Mouse (Mus musculus) right cerebral cortex, adult 18-20 months (tissue): ENCODE data around the gene Gm10142.
"Not testable (repeated sequence)": the region's sequence is repeated elsewhere in the genome, so short reads cannot be mapped to it uniquely, and the experiment has no call there.

Experiments used
- DNase-seq: peaks from one replicate; pipeline ENCODE4 v3.0.0; 2022; ENCODE audit warnings: mixed read lengths

The Gm10142 gene

DNA sequence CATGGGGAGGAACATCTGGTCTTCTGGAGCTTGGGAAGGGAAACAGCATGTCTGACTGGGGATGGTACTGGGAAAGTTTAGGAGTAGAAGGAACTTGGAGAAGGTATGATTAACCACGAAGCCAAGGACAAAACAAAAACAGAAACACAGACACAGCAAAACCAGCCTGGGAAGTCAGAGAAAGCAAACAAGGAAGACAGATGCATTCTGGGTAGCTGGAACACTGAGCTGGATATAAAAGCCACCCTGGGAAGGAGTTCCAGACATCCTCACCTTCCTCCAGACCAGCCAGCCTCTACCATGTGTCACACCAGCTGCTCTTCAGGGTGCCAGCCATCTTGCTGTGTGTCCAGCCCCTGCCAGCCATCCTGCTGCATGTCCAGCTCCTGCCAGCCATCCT is at the start of gene Gm10142:
TSS of gene Gm10142 (plus strand) at position 301 of the 400 bp plus-strand sequence.
- DNase-seq: no peak

DNA sequence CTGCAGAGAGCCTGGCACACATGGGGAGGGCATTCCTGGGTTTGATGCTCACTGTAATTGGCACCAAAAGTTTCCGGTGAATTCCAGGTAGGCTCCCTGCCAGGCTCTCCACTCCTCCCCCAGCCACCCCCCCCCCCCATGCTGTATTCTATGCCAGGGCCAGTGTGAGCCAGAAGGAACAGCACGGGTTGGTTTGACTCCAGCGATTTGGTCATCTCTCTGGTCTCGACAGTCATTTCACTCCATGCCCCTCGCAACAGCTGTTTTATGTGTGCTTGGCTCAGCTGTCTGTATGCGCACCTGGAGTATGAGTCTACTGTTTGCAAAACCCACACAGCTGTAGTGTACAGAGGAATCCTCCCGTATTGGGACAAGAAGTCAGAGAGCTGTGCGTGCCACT is 49.3 kb upstream of the Gm10142 start:
- DNase-seq: no peak

DNA sequence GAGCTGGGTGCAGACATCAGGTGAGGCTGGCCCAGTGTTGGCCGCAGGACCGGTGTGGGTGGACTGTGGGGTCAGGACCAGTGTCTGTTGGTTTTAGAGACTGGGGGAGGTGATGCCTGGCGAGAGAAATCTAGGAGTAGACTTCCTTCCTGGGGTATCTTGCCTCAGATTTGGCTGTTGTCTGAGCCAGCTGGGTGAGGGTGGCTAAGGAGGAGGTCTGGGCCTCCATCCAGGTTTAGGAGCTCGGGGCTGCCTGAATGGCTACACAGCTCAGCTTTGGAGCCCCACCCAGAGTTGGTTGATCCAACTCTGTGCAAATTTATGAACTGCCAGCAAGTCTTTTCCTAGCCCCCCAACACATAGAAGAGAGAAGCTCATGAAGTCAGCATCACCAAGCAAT is 48.2 kb upstream of the Gm10142 start:
- DNase-seq: peak; percentile 46

DNA sequence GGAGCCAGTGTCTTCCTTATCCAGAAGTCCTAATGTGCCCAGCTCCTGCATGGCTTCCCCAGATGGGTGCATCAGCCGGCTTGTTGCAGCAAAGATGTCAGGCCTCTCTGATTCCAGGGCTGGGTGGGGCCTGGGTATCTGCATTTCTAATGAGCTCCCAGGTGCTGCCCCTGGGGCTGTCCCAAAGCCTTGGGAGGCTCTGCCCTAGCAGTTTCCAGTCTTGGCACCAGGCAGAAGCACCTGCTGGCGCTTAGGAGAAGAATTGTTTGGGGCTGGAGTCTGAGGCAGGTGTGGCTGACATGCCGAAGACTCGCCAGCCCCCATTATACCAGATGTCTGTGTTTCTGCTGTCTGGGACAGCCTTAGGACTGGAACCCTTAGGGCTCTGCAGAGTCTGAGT is 44.9 kb upstream of the Gm10142 start:
- no peak for DNase-seq

DNA sequence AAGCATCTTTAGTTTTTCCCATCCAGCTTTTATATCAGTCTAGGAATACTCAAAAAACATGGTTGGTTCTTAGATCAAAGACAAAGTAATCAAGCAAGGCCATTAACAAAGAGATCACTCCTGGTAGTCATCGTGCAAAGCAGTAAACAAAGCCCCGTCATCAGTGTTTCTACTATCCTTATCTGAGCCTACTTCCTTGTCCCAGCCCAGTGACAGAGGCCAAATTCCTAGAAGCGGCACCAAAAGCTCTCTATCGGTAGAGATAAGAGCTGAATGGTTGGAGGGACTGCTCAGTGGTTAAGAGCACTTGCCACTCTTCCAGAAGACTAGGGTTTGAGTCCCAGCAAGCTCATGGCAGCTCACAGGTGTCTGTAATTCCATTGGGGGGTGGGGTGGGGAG is 44.1 kb upstream of the Gm10142 start:
- no peak for DNase-seq

DNA sequence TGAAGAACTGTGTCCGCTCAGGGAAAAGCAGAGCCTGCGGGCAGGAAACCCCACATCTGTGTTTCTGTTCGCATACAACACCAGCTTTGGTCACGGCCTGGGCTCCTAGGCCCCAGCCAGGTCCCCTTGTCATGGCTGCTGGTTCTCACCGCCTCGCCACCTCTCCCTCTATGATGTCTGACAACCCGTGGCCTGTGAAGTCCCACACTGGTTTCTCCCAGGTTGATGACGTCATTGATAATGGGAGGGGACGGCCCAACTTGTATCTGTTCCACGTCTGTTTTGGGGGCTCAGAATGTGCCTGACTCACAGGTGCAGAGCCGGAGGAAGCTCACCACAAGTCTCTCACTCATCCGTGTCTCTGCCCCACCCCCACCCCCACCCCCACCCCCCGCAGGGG is 41.8 kb upstream of the Gm10142 start:
- DNase-seq: no peak

DNA sequence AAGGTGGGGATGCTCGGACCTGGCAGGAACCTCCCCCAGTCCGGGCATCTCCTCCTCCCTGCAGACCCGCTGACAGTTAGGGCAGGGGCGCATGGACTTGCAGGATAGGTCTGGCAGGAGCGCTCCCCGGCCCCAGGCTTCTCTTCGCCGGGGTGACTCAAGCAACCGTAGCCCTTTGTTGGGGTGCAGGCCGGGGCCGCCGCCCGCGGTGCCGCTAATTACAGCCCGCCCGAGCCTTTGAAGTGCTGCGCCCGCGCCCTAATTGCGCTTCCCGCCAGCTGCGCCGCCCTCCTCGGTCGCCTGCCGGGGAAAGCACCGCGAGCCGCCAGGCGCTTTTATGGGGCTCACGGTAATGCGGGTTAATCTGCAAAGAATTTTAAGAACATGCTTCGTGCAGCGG is 38.0 kb upstream of the Gm10142 start:
- DNase-seq: no peak

DNA sequence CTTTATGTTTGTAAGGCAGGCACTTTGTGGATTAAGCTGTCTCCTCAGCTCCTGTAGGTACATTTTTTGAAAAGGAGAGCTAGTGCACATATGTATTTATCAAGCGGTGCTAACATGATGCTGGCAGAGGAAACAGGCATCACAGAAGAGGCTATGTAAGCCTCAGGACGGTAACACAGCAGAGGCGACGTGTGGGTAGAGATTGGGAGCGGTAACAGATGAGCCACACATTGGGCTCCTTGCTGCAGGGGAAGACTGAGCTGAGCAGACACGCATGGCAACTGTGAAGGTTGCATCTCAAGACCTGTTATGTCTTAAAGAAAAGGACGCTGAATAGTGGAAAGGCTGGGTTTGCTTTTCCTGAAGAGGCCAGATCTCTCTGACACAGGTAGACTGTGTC is 32.6 kb upstream of the Gm10142 start:
- DNase-seq: peak; percentile 31

DNA sequence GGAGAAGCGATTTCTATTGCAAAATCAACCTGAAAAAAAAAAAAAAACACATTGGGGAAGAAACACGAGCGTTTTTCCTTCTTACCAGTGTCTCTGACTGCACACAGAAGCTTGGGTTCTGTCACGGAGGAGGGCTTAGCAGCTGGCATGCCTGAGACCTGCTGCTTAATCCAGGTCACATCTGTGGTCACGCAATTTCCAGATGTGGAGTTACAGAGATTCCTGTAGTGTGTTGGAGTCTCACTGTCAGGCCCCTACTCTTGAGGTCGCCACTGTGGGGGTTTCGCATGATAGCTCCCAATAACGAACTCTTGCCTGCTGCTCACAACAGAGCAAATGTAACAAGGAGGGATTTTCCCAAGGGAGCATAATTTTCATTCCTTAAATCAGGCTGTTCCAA is 31.4 kb upstream of the Gm10142 start:
- no peak for DNase-seq

DNA sequence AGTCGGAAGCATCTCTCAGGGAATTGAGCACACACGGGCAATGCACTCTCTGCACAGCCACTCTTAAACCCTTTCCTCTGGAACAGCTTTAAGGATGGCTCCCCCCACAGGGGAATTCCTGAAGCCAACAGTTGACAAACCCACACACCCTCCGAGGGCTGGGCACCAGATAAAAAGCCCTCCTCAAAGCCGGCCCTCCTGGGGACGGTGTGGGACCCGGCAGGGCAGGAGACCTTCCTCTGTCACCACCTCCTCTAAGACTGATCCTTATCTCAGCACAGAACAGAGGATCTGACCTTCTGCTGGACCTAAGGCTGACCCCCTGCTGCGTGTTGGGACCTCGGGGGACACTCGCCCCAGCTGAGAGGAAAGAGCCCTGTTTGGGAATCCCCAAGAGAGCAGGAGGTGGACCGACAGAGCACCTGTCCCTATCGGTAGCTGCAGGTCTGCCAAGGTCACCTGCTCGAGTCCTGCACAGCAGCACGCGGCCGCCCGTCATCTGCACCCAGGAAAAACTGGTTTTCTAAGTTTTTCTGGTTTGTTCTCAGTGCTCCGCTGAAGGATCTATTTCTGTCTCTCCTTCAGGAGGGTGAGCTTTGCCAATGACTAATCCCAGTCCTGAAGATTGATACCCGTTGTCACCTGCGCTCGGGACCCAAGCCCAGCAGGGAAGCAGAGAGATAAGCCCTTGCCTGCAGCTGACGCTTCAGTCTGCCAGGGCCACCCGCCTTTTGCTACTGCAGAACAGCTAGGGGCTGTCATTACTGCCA is 29.5 kb upstream of the Gm10142 start, which contains the start of gene Tspear:
TSS of gene Tspear (plus strand) at position 675 of the 770 bp plus-strand sequence.
- no peak for DNase-seq

DNA sequence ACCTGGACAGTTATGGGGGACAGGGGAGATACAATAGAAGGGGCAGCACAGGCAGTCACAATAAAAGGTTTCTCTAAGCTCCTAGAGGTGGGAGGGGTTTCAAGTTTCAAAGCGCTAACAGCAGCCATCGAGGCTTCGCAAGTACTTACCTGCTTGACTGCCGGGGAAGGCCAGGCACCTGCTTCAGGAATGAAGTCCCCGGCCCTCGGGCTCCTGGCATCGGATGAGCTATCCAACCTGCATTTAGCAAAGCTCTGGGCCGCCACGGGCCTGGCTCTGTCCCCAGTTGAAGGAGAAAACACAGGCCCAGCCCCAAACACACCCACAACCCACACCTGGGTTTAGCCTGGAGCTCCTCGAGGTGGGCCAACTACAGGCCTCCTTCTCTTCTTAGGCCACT is 28.6 kb upstream of the Gm10142 start:
- DNase-seq: no peak

DNA sequence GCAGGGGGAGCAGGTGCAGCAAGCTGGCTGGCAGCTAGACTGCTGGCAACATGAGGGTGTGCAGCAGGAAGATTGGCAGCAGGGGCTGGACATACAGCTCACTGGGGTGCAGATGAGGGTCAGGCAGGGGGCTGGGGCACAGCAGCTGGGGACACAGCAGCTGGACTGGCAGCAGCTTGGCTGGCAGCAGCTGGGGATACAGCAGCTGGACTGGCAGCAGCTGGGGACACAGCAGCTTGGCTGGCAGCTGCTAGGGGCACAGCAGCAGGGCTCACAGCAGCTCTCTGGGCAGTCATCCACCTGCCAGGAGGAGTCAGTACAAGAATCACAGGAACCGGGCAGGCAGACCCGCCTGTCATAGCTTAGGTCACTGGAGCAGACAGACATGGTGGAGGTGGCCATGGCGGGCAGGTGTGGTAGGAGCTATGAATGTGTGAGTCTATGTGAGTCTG is 25.2 kb upstream of the Gm10142 start, which contains the start of gene Gm19402:
TSS of gene Gm19402 (minus strand) at position 402 of the 452 bp plus-strand sequence.
- not testable (repeated sequence) for DNase-seq

DNA sequence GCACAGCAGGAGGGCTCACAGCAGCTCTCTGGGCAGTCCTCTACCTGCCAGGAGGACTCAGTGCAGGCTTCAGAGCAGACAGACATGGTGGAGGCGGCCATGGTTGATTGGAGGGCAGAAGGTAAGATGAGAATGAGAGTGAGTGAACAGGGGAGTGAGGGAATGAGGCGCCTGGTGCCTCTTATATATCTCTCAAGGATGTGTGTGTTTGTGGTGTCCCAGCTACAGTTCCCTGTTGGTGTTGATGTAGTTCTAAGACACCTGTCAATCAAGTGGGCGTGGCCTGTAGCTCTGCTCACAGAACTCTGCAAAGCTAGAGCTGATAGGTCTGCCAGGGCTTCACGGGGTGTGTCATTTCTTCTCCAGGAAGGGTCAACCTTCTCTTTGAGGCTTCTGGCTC is 18.5 kb upstream of the Gm10142 start, which contains the start of gene Gm9508:
TSS of gene Gm9508 (minus strand) at position 101 of the 400 bp plus-strand sequence.
- DNase-seq: no peak

DNA sequence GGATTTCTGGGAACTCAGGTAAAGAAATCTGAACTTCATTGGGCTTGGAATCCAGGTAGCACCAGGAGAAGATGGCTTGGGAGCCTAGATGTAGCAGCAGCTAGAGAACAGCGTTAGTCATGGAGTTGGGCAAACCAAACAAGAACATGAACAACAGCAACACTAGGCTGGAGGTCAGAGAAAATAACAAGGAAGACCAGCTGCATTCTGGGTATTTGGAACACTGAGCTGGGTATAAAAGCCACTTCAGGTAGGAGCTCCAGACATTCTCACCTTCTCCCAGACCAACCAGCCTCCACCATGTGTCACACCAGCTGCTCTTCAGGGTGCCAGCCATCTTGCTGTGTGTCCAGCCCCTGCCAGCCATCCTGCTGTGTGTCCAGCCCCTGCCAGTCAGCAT is 9.3 kb upstream of the Gm10142 start, which contains the start of gene Gm10272:
TSS of gene Gm10272 (plus strand) at position 301 of the 400 bp plus-strand sequence.
- no peak for DNase-seq

DNA sequence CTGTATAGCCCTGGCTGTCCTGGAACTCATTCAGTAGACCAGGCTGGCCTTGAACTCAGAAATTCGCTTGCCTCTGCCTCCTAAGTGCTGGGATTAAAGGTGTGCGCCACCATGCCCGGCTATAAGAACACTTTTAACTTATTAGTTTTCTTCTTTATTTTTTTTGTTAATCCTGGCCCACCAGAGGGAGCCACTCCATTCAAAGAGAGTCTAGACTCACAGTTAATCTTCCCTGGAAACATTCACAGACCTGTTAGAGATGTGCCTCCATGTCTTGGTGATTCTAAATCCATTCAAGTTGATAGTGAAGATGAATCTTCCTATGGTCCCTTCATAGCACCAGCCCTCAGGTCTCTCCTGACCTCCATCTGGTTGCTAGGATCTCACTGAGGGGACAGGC is 5.8 kb upstream of the Gm10142 start:
- no peak for DNase-seq

DNA sequence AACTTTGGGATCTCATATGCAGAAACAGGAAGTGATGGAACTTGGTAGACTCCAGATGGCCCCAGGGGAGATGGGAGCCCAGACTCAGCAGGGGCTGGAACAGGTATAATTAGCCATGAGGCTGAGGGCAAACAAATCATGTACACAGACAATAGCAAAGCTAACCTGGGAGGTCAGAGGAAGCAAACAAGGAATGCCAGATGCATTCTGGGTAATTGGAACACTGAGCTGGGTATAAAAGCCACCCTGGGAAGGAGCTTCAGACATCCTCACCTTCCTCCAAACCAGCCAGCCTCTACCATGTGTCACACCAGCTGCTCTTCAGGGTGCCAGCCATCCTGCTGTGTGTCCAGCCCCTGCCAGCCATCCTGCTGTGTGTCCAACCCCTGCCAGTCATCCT is 4.5 kb upstream of the Gm10142 start, which contains the start of gene Gm10024:
TSS of gene Gm10024 (plus strand) at position 301 of the 400 bp plus-strand sequence.
- DNase-seq: not testable (repeated sequence)

DNA sequence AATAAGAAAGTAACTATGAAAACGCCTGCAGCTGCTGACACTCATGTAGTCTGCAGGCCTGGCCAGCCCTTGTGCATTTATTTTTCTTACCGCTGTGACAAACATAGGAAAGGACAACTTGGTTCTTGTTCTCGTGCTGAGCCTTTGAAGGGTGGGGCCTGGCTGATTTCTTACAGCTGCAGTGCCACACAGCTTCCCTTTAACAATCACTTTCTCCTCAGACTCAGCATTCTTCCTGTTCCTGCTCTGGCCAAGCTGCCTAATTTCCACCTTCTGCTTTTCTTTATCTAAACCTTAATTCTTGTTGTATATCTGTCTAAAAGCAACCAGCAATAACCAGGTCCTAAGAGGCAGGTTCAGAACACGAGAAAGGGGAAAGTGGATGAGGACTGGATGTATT is 1.9 kb upstream of the Gm10142 start:
- no peak for DNase-seq

DNA sequence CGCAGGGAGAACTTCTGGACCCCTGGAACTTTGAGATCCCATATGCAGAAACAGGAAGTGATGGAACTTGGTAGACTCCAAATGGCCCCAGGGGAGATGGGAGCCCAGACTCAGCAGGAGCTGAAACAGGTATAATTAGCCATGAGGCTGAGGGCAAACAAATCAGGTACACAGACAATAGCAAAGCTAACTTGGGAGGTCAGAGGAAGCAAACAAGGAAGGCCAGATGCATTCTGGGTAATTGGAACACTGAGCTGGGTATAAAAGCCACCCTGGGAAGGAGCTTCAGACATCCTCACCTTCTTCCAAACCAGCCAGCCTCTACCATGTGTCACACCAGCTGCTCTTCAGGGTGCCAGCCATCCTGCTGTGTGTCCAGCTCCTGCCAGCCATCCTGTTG is 4.7 kb downstream of the Gm10142 start, which contains the start of gene Krtap12-1:
TSS of gene Krtap12-1 (plus strand) at position 301 of the 400 bp plus-strand sequence.
- not testable (repeated sequence) for DNase-seq

DNA sequence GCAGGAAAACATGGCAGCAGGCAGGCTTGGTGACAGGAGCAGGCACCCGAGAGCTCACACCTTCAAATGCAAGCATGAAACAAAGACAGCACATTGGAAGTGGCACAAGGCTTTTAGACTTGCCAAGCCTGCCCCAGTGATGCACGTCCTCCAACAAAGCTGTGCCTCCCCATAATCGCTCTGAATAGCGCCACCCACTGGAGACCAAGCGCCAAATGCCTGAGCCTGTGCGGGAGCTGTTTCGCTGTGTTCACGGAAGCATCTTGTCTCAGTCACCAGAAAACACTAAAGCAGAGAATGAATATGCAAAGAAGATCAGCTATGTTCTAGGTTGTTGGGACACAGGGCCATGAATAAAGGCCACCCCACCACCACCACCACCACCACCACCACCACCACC is 9.2 kb downstream of the Gm10142 start:
- DNase-seq: no peak

DNA sequence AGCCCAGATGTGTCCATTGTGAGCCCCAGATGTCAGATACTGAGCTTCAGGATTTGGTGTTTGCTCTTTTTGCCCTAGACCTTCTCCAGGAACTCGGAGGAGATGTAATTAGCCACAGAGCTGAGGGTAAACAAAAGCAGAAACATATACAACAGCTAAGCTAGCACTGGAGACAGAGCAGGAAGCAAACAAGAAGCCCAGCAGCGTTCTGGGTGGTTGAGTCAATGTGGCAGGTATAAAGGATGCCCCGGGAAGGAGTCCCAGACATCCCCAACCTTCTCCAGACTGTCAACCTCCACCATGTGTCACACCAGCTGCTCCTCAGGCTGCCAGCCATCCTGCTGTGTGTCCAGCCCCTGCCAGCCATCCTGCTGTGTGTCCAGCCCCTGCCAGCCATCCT is 10.6 kb downstream of the Gm10142 start, which contains the start of gene Gm10100:
TSS of gene Gm10100 (plus strand) at position 301 of the 400 bp plus-strand sequence.
- no peak for DNase-seq

DNA sequence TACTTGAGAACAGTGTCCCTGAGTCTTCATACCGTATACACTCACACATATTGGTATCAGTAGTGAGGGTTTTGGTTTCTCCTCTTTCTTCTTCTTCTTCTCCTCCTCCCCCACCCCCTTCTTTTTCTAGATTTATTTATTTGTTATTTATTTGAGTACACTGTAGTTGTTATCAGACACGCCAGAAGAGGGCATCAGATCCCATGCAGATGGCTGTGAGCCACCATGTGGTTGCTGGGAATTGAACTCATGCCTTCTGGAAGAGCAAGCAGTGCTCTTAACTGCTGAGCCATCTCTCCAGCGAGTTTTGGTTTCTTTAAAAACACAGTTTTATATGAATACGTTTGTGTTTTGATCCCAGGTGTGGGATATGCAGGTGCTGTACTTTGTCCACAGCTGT is 12.7 kb downstream of the Gm10142 start:
- DNase-seq: no peak

DNA sequence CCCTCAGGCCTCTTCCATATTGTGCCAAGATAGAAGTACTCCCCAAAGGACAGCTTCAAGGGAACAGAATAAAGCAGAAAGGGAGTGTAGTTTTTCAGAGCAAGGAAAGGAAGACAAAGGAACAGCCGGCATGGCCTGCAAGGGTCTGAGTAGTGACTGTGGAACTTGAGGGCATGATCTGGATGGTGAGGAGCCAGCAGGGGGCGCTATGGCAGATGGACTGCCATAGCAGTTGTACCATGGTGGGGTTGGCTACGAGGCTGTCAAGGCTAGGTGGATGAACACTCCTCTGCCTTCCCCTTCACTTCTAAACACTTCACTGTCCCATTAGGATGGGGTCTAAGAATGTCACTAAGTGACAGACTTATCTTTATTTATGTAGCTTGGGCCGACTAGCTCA is 13.6 kb downstream of the Gm10142 start:
- no peak for DNase-seq

DNA sequence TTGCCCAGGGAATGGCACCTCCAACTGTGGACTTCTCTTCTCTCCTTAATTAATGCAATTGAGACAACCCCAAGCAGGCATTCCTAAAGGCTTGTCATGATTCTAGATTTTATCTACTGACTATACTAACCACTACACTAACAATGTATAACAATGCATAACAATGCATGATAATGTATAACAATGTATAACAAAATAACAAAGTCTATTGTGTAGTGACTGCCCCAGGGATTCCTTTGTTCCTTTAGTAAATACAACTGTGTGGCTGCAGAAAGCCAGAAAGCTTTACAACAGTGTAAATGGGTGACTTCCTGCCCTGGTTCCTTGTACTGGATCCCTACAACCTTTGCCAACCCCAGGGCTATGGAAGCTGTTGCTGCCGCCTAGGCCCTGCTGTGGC is 20.3 kb downstream of the Gm10142 start:
- no peak for DNase-seq

DNA sequence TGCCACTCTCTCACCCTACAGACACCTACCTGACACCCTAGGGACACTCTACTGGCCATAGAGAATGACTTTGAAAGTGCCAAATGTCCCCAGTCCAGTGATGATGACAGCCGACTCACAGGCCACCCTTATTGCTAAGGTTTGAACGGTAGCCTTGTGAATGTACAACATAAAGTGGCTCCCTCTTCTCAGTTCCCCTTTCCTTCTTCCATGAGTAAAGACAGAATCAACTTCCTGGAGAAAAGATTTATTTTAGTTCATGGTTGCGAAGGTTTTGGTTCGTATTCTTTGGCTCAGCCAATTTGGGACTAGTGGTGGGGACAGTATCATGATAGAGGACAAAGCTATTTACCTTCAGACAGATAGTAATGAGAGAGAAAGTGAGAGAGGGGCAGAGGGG is 23.3 kb downstream of the Gm10142 start:
- DNase-seq: no peak
